Mouse (Mus musculus): Measurements from ENCODE around the gene Rp9.

Rp9 gene

GRCm38 (mm10) chr9:22366621-22367020, 102.9 kb downstream of the Rp9 start:
- no peak for DNase-seq (ENCODE audit: low spot score in 2 of 2)

GRCm38 (mm10) chr9:22366221-22366620, 103.3 kb downstream of the Rp9 start:
- DNase-seq (ENCODE audit: low spot score in 2 of 2): no peak
